Mouse (Mus musculus) megakaryocyte, embryonic 14.5 days (primary cell): ENCODE data around the gene Atxn10. TPM values are rescaled to one million over a fixed set of nuclear protein-coding genes. Genes with fewer than 3 reads are reported as not detected.

Source experiments
- H3K27me3 ChIP-seq: replicated peaks from 2 replicates; pipeline ENCODE3; 2012; ENCODE audit warnings: inconsistent platforms
- H3K36me3 ChIP-seq: replicated peaks from 2 replicates; pipeline ENCODE3; 2012; ENCODE audit warnings: low read length, inconsistent platforms, mixed read lengths
- H3K4me1 ChIP-seq: 2 replicates; pipeline ENCODE4 v1.6.1; 2012; ENCODE audit warnings: inconsistent platforms
- H3K4me3 ChIP-seq: replicated peaks from 2 replicates; pipeline ENCODE3; 2012; ENCODE audit warnings: moderate library complexity, mild to moderate bottlenecking, inconsistent platforms
- H3K9me3 ChIP-seq: 2 replicates; pipeline ENCODE4 v1.6.1; 2012; ENCODE audit warnings: inconsistent platforms
- FLI1 ChIP-seq: IDR thresholded peaks from 2 replicates; pipeline ENCODE4 v1.6.1; 2012; ENCODE audit warnings: low read length, inconsistent platforms, mixed read lengths
- GATA1 ChIP-seq: IDR thresholded peaks from 3 replicates; pipeline ENCODE4 v1.6.1; 2012; ENCODE audit warnings: mixed read lengths, low read length, inconsistent platforms, borderline replicate concordance
- polyA plus RNA-seq: library from polyadenylated mRNA; stranded (reverse); fragments of >175 nt; gene quantifications from 2 replicates; pipeline ENCODE4 v1.2.3, GENCODE M21; 2012; ENCODE audit warnings: low replicate concordance; ENCODE audit not compliant: insufficient read depth

Gene Atxn10
- polyA plus RNA-seq, 1 experiment = 85.4 TPM

GRCm38 (mm10) chr15:85462138-85462537 lies 126.1 kb downstream of the Atxn10 start:
- H3K36me3 ChIP-seq = peaks cover 87% of the 10 kb centered on the region
- no peak overlapping the region for H3K4me3 ChIP-seq

DNA sequence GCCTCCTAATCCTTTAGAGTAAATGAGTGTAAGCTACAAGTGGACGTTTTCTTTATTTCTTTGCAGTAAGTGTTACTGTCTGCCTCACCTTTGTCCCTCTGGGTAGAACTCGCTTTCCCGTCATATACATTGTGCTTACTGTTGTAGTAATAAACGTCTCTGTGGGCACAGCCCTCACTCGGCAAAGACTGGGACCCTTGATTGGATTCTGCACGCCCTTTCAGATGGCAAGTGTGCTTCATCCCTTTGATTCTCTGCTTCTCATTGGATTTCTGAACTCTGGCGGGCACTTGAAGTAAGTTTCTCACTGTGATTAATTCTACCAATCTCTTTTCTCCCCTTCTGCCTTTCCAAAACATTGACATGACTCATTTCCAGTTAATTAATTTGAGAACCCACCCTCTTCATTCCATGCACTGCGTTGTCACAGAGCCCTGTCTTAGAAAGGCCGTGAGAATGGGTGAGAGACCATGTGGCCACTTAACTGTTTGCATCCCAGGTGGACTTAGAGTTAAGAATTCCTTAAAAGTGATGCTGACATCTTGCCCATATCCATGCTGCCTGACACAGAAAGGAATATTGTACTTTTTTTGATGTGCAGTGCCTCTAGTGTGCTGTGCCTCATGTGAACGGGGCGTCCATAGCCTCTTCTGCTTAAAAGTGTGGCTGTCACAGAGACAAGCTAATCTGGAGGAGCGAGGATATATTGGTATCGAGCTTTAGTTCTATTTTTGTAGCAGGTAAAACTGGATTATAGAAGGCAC lies 127.2 kb downstream of the Atxn10 start:
- Histone ChIP-seq H3K4me1 (peaks cover 49% of the 10 kb centered on the region), H3K36me3 (peaks cover 87% of the 10 kb centered on the region), H3K27me3 (no peaks in the 10 kb centered on the region), H3K4me3 (no peak overlapping the region), H3K9me3 (no peaks in the 10 kb centered on the region)
- TF ChIP-seq FLI1 = no peak
- no peak for TF ChIP-seq GATA1

More at GRCm38 (mm10) chr15:85462138-85462537, 126.1 kb downstream of the Atxn10 start:
- H3K27me3 ChIP-seq = no peaks in the 10 kb centered on the region
- peaks cover 49% of the 10 kb centered on the region for H3K4me1 ChIP-seq
- H3K9me3 ChIP-seq = no peaks in the 10 kb centered on the region
- no peak for TF ChIP-seq FLI1
- TF ChIP-seq GATA1 = no peak

- no peak overlapping the region for H3K4me3 ChIP-seq
- H3K9me3 ChIP-seq = no peaks in the 10 kb centered on the region
- H3K27me3 ChIP-seq = no peaks in the 10 kb centered on the region
- TF ChIP-seq FLI1 = no peak
- TF ChIP-seq GATA1 = no peak
- peaks cover 87% of the 10 kb centered on the region for H3K36me3 ChIP-seq
- peaks cover 43% of the 10 kb centered on the region for H3K4me1 ChIP-seq
These were observed 128.1 kb downstream of the Atxn10 start for GRCm38 (mm10) chr15:85464190-85464589.

- no peak for TF ChIP-seq GATA1
- no peak for TF ChIP-seq FLI1
- Histone ChIP-seq H3K9me3 (no peaks in the 10 kb centered on the region), H3K36me3 (peaks cover 83% of the 10 kb centered on the region), H3K4me3 (no peak overlapping the region), H3K27me3 (no peaks in the 10 kb centered on the region), H3K4me1 (peaks cover 35% of the 10 kb centered on the region)
These were observed 128.9 kb downstream of the Atxn10 start for GRCm38 (mm10) chr15:85464823-85465565.

GRCm38 (mm10) chr15:85466456-85467067 lies 130.5 kb downstream of the Atxn10 start:
- Histone ChIP-seq H3K4me1 (peaks cover 19% of the 10 kb centered on the region), H3K4me3 (no peak overlapping the region), H3K27me3 (no peaks in the 10 kb centered on the region), H3K36me3 (peaks cover 75% of the 10 kb centered on the region), H3K9me3 (no peaks in the 10 kb centered on the region)
- TF ChIP-seq GATA1 (no peak), FLI1 (no peak)

DNA sequence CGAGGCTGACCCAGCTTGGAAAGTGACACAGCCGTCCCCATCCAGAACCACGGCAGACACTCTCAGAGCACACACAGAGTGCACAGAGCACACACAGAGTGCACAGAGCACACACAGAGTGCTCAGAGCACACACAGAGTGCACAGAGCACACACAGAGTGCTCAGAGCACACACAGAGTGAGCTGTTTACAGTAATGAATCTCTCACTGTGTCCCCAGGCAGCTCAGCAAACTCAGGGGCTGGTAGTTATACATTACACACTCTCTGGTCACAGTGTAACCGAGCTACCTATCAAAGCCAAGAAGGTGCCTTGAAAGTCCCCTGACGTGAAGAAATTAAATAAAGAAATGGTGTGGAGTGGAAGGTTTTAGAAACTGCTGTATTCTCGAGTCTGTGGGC lies 133.4 kb downstream of the Atxn10 start:
- TF ChIP-seq GATA1 (no peak), FLI1 (no peak)
- H3K4me1 ChIP-seq = peaks cover 4% of the 10 kb centered on the region; the same call in 1 of the 2 replicates
- H3K9me3 ChIP-seq = no peaks in the 10 kb centered on the region
- H3K4me3 ChIP-seq = no peak overlapping the region
- peaks cover under 1% of the 10 kb centered on the region for H3K27me3 ChIP-seq
- peaks cover 51% of the 10 kb centered on the region for H3K36me3 ChIP-seq

DNA sequence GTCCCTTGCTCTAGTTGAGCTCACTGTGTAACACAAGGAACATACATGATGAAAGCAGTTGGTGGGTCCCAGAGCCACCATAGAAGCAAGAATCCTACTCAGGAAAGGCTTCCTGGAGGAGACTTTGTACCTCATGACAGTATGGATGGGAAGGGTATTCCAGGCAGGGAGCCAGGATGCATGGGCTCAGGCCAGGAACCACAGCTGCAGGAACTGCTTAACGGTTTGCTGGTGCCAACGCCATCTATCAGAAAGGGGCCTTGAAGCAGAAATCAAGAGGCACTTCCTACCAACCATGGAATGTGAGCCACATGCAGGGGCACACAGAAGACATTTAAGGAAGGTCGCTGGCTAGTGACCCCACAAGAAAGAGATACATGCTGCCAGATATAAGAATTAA lies 138.7 kb downstream of the Atxn10 start:
- TF ChIP-seq GATA1 = no peak
- no peak for TF ChIP-seq FLI1
- Histone ChIP-seq H3K36me3 (no peaks in the 10 kb centered on the region), H3K9me3 (0 out of 2 replicates have a peak, but pooled peaks cover 3% of the 10 kb centered on the region), H3K27me3 (peaks cover 27% of the 10 kb centered on the region), H3K4me3 (no peak overlapping the region), H3K4me1 (peaks cover 4% of the 10 kb centered on the region; the same call in 1 of the 2 replicates)

DNA sequence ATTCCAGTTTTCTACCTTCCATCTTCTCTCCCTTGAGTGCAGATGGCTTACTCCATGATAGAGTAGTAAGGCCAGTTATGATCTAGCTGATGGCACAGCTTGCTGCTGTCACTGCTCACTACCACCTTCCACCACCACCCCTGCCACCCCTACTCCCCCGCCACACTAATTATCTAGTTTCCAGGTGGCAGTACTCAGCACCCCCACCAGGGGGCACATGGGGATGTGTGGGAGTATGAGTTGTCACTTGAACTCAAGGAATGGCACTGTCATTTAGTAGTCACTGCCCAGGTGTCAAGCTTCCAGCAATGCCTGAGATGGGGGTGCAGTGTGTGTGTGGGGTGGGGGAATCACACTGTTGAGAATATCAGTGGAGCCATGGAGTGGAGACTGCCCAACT lies 141.5 kb downstream of the Atxn10 start:
- no peaks in the 10 kb centered on the region for H3K36me3 ChIP-seq
- peaks cover 54% of the 10 kb centered on the region for H3K27me3 ChIP-seq

DNA sequence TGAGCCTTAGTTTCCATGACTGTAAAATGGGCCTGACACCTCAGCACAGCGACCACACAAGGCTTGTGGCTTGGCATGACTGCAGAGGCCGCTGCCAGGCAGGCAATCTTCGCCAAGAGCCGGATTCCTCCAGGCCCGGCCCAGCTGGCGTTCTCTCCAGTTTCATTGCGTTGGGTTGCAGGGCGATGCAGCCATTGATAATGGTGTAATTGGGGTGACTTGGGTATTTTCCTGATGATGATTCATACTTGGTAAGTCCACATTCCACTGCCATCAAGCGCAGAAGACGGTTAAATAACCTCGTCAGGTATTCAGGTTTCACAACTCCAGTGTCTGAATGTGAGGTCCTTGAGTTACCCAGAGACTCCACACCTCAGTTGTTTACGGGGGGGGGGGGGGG lies 143.3 kb downstream of the Atxn10 start:
- Histone ChIP-seq H3K9me3 (0 out of 2 replicates have a peak, but pooled peaks cover 3% of the 10 kb centered on the region), H3K4me3 (no peak overlapping the region), H3K4me1 (no peaks in the 10 kb centered on the region), H3K27me3 (peaks cover 71% of the 10 kb centered on the region), H3K36me3 (no peaks in the 10 kb centered on the region)
- no peak for TF ChIP-seq GATA1
- TF ChIP-seq FLI1 = no peak

More for the DNA sequence above, 141.5 kb downstream of the Atxn10 start:
- 0 out of 2 replicates have a peak, but pooled peaks cover 3% of the 10 kb centered on the region for H3K9me3 ChIP-seq
- H3K4me3 ChIP-seq = no peak overlapping the region
- H3K4me1 ChIP-seq = no peaks in the 10 kb centered on the region
- TF ChIP-seq GATA1 = no peak
- no peak for TF ChIP-seq FLI1
